Mouse (Mus musculus) MEL (cell line): ENCODE results near the gene Tent2. TPM values are rescaled to one million over a fixed set of nuclear protein-coding genes. Genes with fewer than 3 reads are reported as not detected.

Experiments
- DNase-seq: peaks from one replicate; pipeline ENCODE4 v3.0.0; 2011; ENCODE audit warnings: low read depth, low spot score
- H3K27ac ChIP-seq: 2 replicates; pipeline ENCODE4 v1.5.1; 2012; ENCODE audit warnings: low read depth, mild to moderate bottlenecking, control low read depth, low read length, moderate library complexity; ENCODE audit not compliant: control insufficient read depth
- H3K27me3 ChIP-seq, 2 experiments: fragments of 150-350 bp in 1 of 2; sonication (generic) in 1 of 2; 2 replicates each; pipeline ENCODE4 v1.6.1; 2012; ENCODE audit warnings: low read length in 2 of 2, mild to moderate bottlenecking in 2 of 2, improper control_type of control experiment in 1 of 2, moderate library complexity in 1 of 2; ENCODE audit not compliant: insufficient read depth in 2 of 2, control insufficient read depth in 1 of 2
- H3K36me3 ChIP-seq, 2 experiments: 2 replicates each; pipeline ENCODE4 v1.6.1; 2012 to 2014; ENCODE audit warnings: low read length in 2 of 2, improper control_type of control experiment in 1 of 2, inconsistent platforms in 1 of 2, mild to moderate bottlenecking in 1 of 2; ENCODE audit not compliant: insufficient read depth in 2 of 2, control insufficient read depth in 1 of 2
- H3K4me1 ChIP-seq, 2 experiments: fragments of 150-350 bp in 1 of 2; sonication (generic) in 1 of 2; 2 replicates each; pipeline ENCODE4 v1.6.1; 2012; ENCODE audit warnings: low read length in 2 of 2, improper control_type of control experiment in 1 of 2, mild to moderate bottlenecking in 1 of 2; ENCODE audit not compliant: insufficient read depth in 2 of 2, control insufficient read depth in 1 of 2
- H3K4me3 ChIP-seq, 2 experiments: fragments of 150-350 bp in 1 of 2; sonication (generic) in 1 of 2; 2 replicates each; pipeline ENCODE4 v1.5.1; 2012; ENCODE audit warnings: low read depth in 2 of 2, low read length in 2 of 2, mild to moderate bottlenecking in 2 of 2, moderate library complexity in 2 of 2, control low read depth in 1 of 2, improper control_type of control experiment in 1 of 2; ENCODE audit not compliant: control insufficient read depth in 1 of 2, insufficient read depth in 1 of 2
- H3K79me2 ChIP-seq: 2 replicates; pipeline ENCODE4 v1.6.1; 2012; ENCODE audit warnings: mild to moderate bottlenecking, low read length, moderate library complexity; ENCODE audit not compliant: control insufficient read depth, poor library complexity, insufficient read depth
- H3K9ac ChIP-seq: 2 replicates; pipeline ENCODE4 v1.6.1; 2012; ENCODE audit warnings: low read depth, mild to moderate bottlenecking, control low read depth, low read length, moderate library complexity; ENCODE audit not compliant: control insufficient read depth, poor library complexity, severe bottlenecking
- H3K9me3 ChIP-seq: fragments of 150-350 bp; sonication (generic); replicated peaks from 2 replicates; pipeline ENCODE4 v1.6.1; 2012; ENCODE audit warnings: mild to moderate bottlenecking, low read length, improper control_type of control experiment, moderate library complexity; ENCODE audit not compliant: insufficient read depth
- CTCF ChIP-seq, 3 experiments: IDR thresholded peaks in 2 of 3; conservative IDR thresholded peaks in 1 of 3; 2 replicates each; pipeline ENCODE4 v1.5.1; 2011 to 2012; ENCODE audit warnings: low read length in 3 of 3, low read depth in 2 of 3, mild to moderate bottlenecking in 2 of 3, improper control_type of control experiment in 1 of 3, inconsistent platforms in 1 of 3, mixed read lengths in 1 of 3, moderate library complexity in 1 of 3; ENCODE audit not compliant: control insufficient read depth in 1 of 3, insufficient read depth in 1 of 3, poor library complexity in 1 of 3, severe bottlenecking in 1 of 3
- E2F4 ChIP-seq: IDR thresholded peaks from 2 replicates; pipeline ENCODE4 v1.6.1; 2011; ENCODE audit warnings: low read depth, low read length, improper control_type of control experiment, borderline replicate concordance
- ELF1 ChIP-seq: IDR thresholded peaks from 2 replicates; pipeline ENCODE4 v1.6.1; 2014; ENCODE audit warnings: low read depth, mild to moderate bottlenecking, inconsistent platforms, low read length, improper control_type of control experiment, moderate library complexity
- EP300 ChIP-seq, 2 experiments: IDR thresholded peaks; 2 replicates each; pipeline ENCODE4 v1.6.1; 2011; ENCODE audit warnings: improper control_type of control experiment in 2 of 2, low read length in 2 of 2, low read depth in 1 of 2, mild to moderate bottlenecking in 1 of 2
- ETS1 ChIP-seq: IDR thresholded peaks from 2 replicates; pipeline ENCODE4 v1.6.1; 2012; ENCODE audit warnings: low read depth, mild to moderate bottlenecking, inconsistent platforms, low read length, improper control_type of control experiment, moderate library complexity
- GABPA ChIP-seq: IDR thresholded peaks from 2 replicates; pipeline ENCODE4 v1.6.1; 2012; ENCODE audit warnings: low read depth, mild to moderate bottlenecking, inconsistent platforms, low read length, improper control_type of control experiment, moderate library complexity
- GATA1 ChIP-seq: IDR thresholded peaks from 2 replicates; pipeline ENCODE4 v1.6.1; 2011; ENCODE audit warnings: low read depth, low read length, improper control_type of control experiment
- JUND ChIP-seq: IDR thresholded peaks from 2 replicates; pipeline ENCODE4 v1.6.1; 2011; ENCODE audit warnings: low read depth, mild to moderate bottlenecking, improper control_type of control experiment, low read length
- KAT2A ChIP-seq: conservative IDR thresholded peaks from 2 replicates; pipeline ENCODE4 v1.6.1; 2012; ENCODE audit warnings: low read depth, low read length, improper control_type of control experiment, inconsistent platforms
- MAFK ChIP-seq: IDR thresholded peaks from 2 replicates; pipeline ENCODE4 v1.6.1; 2011; ENCODE audit warnings: low read depth, mild to moderate bottlenecking, low read length, improper control_type of control experiment, borderline replicate concordance
- MAZ ChIP-seq: IDR thresholded peaks from 2 replicates; pipeline ENCODE4 v1.6.1; 2012; ENCODE audit warnings: low read depth, mild to moderate bottlenecking, inconsistent platforms, low read length, improper control_type of control experiment
- MEF2A ChIP-seq: IDR thresholded peaks from 2 replicates; pipeline ENCODE4 v1.6.1; 2014; ENCODE audit warnings: low read depth, mild to moderate bottlenecking, inconsistent platforms, low read length, improper control_type of control experiment; ENCODE audit not compliant: poor library complexity, insufficient replicate concordance, severe bottlenecking; ENCODE audit errors: extremely low read depth
- MXI1 ChIP-seq: IDR thresholded peaks from 2 replicates; pipeline ENCODE4 v1.6.1; 2011; ENCODE audit warnings: mild to moderate bottlenecking, low read depth, low read length, improper control_type of control experiment
- MYB ChIP-seq: IDR thresholded peaks from 2 replicates; pipeline ENCODE4 v1.6.1; 2011; ENCODE audit warnings: mild to moderate bottlenecking, low read depth, low read length, improper control_type of control experiment
- MYC ChIP-seq: IDR thresholded peaks from 2 replicates; pipeline ENCODE4 v1.6.1; 2011; ENCODE audit warnings: low read depth, mild to moderate bottlenecking, low read length, improper control_type of control experiment, moderate library complexity
- NRF1 ChIP-seq: IDR thresholded peaks from 2 replicates; pipeline ENCODE4 v1.6.1; 2014; ENCODE audit warnings: low read depth, mild to moderate bottlenecking, inconsistent platforms, low read length, improper control_type of control experiment, moderate library complexity; ENCODE audit not compliant: poor library complexity, insufficient read depth, severe bottlenecking
- POLR2AphosphoS5 ChIP-seq: IDR thresholded peaks from 2 replicates; pipeline ENCODE4 v1.6.1; 2012; ENCODE audit warnings: low read depth, borderline replicate concordance, mild to moderate bottlenecking, inconsistent platforms, low read length, moderate library complexity, mixed read lengths
- RCOR1 ChIP-seq: IDR thresholded peaks from 2 replicates; pipeline ENCODE4 v1.6.1; 2012; ENCODE audit warnings: low read depth, mild to moderate bottlenecking, inconsistent platforms, low read length, improper control_type of control experiment
- TBP ChIP-seq: IDR thresholded peaks from 2 replicates; pipeline ENCODE4 v1.8.0; 2011; ENCODE audit warnings: low read depth, low read length, improper control_type of control experiment
- TCF12 ChIP-seq: IDR thresholded peaks from 2 replicates; pipeline ENCODE4 v1.6.1; 2014; ENCODE audit warnings: low read depth, mild to moderate bottlenecking, inconsistent platforms, low read length, improper control_type of control experiment, moderate library complexity
- UBTF ChIP-seq: IDR thresholded peaks from 2 replicates; pipeline ENCODE4 v1.6.1; 2012; ENCODE audit warnings: low read depth, mild to moderate bottlenecking, inconsistent platforms, low read length, improper control_type of control experiment, moderate library complexity, borderline replicate concordance; ENCODE audit not compliant: insufficient read depth
- USF2 ChIP-seq, 2 experiments: IDR thresholded peaks; 2 replicates each; pipeline ENCODE4 v1.6.1; 2011 to 2012; ENCODE audit warnings: improper control_type of control experiment in 2 of 2, low read length in 2 of 2, borderline replicate concordance in 1 of 2, inconsistent platforms in 1 of 2, low read depth in 1 of 2, mild to moderate bottlenecking in 1 of 2; ENCODE audit not compliant: insufficient read depth in 1 of 2
- ZC3H11A ChIP-seq: IDR thresholded peaks from 2 replicates; pipeline ENCODE4 v1.6.1; 2012; ENCODE audit warnings: low read depth, mild to moderate bottlenecking, inconsistent platforms, low read length, improper control_type of control experiment
- ZMIZ1 ChIP-seq: IDR thresholded peaks from 2 replicates; pipeline ENCODE4 v1.6.1; 2012; ENCODE audit warnings: low read depth, mild to moderate bottlenecking, inconsistent platforms, low read length, improper control_type of control experiment, moderate library complexity
- polyA plus RNA-seq, 2 experiments: library from polyadenylated mRNA; stranded (reverse) in 1 of 2; unstranded in 1 of 2; fragments of >175 nt in 1 of 2; fragments of >200 nt in 1 of 2; gene quantifications; 2 replicates each; pipeline versions ENCODE4 v1.2.1 to v1.2.4; 2012; ENCODE audit warnings: low replicate concordance in 2 of 2, low read depth in 1 of 2; ENCODE audit not compliant: insufficient read length in 2 of 2, insufficient read depth in 1 of 2, missing spikeins in 1 of 2
- total RNA-seq: library from RNA; depleted of rRNA; stranded (reverse); fragments of 300-350 nt; gene quantifications from 2 replicates; pipeline ENCODE4 v1.2.3, GENCODE M21; 2012

Tent2 gene
- total and polyA plus RNA-seq, 3 experiments, result 13.0 to 39.2 TPM; not detected in 1

DNA sequence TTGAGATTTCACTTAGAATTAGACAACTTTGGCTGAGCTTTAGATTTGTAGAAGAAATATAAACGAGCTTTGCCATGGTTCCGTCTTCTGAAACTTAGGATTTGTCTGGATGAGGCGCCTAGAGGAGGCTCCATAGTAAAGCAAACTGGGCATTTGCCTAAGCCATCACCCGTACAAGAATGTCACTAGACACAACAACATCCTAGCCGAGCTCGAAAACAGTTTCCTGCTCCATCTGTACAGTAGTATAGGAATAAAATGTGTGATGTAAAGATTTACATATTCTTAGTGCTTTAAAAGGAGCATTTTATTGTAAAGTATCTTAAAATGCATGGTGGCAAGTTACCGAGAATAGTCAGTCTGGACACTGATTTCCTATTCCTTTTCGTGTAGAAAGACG, 69.9 kb downstream of the Tent2 start:
- H3K4me3 ChIP-seq, result no peak overlapping the region
- no peaks in the 10 kb centered on the region for H3K79me2 ChIP-seq
- H3K27ac ChIP-seq, result no peak overlapping the region
- DNase-seq, result no peak
- H3K36me3 ChIP-seq, result no peaks in the 10 kb centered on the region
- H3K4me1 ChIP-seq, result no peaks in the 10 kb centered on the region
- no peaks in the 10 kb centered on the region for H3K9me3 ChIP-seq
- TF ChIP-seq USF2 (IDR thresholded peaks at IDR 0.05; ENCODE audit: borderline replicate concordance in 1 of 2, insufficient read depth in 1 of 2, low read depth in 1 of 2, low read length in 2 of 2), result no peak
- TF ChIP-seq ETS1, result no peak
- TF ChIP-seq TCF12, result no peak
- TF ChIP-seq ZC3H11A, result no peak
- no peak for TF ChIP-seq MYB
- TF ChIP-seq RCOR1, result no peak
- TF ChIP-seq MXI1, result no peak
- TF ChIP-seq MAZ, result no peak
- no peak for TF ChIP-seq JUND
- no peak for TF ChIP-seq CTCF (IDR thresholded peaks at IDR 0.05 in 2 of 3, conservative IDR thresholded peaks at IDR 0.05 in 1 of 3; ENCODE audit: control insufficient read depth in 1 of 3, insufficient read depth in 1 of 3, low read depth in 2 of 3, low read length in 3 of 3, poor library complexity in 1 of 3, severe bottlenecking in 1 of 3)
- TF ChIP-seq GABPA, result no peak
- TF ChIP-seq EP300 (IDR thresholded peaks at IDR 0.05; ENCODE audit: low read depth in 1 of 2, low read length in 2 of 2), result no peak
- no peak for TF ChIP-seq MYC
- no peaks in the 10 kb centered on the region for H3K27me3 ChIP-seq
- H3K9ac ChIP-seq, result no peak overlapping the region

GRCm38 (mm10) chr13:93117241-93117640, 74.9 kb downstream of the Tent2 start:
- TF ChIP-seq UBTF, result no peak
- no peak for TF ChIP-seq GATA1
- no peak for TF ChIP-seq POLR2AphosphoS5
- no peak for TF ChIP-seq NRF1
- TF ChIP-seq MEF2A, result no peak
- TF ChIP-seq ETS1, result no peak
- TF ChIP-seq KAT2A, result no peak
- no peak for TF ChIP-seq MAFK
- no peak for TF ChIP-seq TBP
- TF ChIP-seq E2F4, result no peak
- TF ChIP-seq TCF12, result no peak
- TF ChIP-seq ELF1, result no peak
- no peak for TF ChIP-seq ZMIZ1
- no peak for DNase-seq
- Histone ChIP-seq H3K79me2 (no peaks in the 10 kb centered on the region), H3K36me3 (no peaks in the 10 kb centered on the region), H3K4me1 (no peaks in the 10 kb centered on the region), H3K9me3 (no peaks in the 10 kb centered on the region), H3K27ac (no peak overlapping the region), H3K27me3 (no peaks in the 10 kb centered on the region), H3K4me3 (no peak overlapping the region), H3K9ac (no peak overlapping the region)
